Mouse (Mus musculus): ENCODE measurements around the gene Vps51.
A peak's percentile ranks its signal among the peaks of the same experiment; 100 is the strongest.

Vps51 gene

DNA sequence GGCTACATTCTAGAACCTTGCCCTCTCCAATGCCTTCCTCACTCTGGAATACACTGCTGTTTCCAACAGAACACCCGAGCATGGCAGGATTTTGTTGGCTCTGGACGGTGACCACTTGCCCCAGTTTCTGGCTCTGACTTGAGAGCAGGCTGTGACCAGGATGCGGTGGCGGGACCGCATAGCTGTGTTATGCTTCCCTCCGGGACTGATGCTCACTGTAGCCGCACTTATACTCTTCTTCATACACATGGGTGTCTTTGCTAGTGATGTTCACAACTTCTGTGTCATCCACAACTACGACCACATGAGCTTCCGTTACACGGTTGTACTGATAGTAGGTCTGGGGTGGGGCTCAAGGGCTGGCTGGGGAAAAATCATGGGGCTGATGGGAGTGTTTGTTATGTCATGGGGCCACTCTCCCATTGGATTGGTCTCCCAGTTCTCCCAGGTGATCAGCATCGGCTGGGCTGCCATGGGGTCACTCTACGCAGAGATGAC, 3.0 kb upstream of the Vps51 start, which contains the start of gene Tmem262:
Gene Tmem262 (plus strand): TSS at position 51 of the 498 bp plus-strand sequence.
- no peak for DNase-seq

DNA sequence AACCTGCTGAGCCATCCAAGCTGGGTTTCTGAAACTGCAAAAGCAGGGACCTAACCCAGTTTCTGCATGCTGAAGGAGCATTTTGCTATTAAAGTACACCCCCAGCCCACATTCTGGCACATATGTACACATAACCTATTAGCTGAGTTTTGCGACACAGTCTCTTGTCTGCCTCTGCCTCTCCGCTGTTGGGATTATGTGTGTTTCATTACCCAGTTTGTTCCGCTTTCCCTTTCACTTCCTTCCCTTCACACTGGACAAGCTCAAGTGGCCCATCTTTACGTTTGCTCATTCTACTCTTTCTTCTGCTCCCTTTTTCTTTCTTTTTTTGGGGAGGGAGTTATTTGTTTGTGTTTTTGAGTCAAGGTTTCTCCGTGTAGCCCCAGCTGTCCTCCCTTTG, 3.1 kb downstream of the Vps51 start:
- DNase-seq = no peak

DNA sequence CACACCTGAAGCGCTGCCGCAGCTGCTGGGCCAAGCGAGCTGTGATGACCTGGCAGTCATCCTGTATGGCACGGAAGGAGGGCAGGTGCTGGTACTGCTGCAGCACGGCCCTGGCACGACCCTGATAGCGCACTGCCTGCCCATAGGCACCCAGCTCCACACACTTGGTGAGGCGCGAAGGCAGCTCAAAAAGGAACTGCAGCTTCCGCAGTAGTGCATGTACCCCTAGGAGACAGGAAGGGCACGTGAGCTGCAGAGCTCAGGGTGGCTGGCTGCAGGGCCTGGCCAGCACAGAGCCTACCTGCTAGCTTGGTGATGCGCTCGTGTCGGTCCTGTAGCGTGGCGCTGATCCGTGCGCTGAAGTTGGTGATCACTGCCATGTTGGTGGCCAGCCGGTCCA, 5.8 kb downstream of the Vps51 start:
- no peak for DNase-seq

DNA sequence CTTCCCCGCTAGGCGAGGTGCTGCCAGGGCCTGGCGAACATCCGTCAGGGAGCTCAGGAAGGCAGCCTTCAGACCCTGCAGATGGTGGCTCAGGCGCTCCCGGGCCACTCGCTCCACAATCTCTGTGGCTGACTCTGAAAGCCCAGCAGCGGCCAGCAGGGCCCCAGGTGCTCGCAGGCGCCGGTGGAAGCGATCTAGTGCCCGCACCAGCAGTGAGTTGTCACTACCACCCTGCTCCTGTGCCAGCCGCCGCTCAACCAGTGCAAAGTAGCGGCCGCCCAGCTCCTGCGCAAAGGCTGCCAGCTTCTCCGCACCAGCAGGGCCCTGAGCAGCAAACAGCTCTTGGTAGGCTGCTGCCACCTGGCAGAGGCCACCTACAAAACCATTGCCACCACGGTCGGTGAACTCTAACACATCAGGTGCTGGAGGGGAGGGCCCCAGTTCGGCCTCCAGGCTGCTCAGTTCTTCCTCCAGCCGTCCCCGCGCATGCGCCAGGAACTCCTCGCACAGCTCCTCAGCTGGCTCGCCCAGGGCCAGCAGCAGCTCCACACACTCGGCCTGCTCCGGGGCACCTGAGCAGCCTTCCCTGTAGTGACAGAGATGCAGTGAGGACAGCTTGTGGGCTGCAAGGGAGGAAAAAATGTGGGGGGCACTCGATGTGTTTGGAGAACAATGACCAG, 6.3 kb downstream of the Vps51 start:
- DNase-seq = no peak

DNA sequence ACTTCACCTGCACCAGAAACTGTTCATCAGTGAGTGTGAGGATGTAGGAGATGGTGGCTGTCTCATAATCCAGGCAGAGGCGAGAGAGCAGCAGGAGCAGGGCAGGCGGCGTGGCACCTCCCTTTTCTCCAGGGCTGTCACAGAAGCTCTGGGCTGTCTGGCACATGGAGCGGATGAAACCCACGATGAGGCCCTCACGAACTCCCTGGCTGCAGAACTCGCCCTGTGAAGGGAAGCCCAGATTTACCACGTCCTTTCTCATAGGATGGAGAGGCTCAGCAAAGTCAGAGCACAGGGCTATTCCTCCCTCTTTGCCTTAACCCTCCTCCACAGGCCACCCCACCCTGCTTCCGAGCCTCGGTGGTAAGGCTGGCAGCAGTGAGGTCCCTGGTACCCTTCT, 7.2 kb downstream of the Vps51 start:
- DNase-seq = no peak

DNA sequence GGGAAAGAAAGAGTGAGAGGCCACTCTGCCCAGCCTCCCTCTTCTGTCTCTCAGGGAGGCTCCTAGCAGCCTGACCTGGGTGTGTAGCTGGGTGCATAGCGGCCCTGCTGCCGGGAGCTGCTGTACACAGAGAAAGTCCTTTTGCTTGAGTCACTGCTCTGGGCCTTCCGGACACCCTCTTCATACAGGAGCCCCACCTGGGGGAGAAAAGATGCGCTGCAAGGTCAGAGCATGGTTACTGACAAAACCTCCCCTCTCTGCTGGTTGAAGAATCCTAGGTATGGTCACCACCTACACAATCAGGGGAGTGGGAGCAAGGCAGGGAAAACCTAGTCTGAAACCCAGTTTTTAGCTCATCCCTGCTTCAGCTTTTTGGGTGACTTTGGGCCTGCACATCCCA, 8.1 kb downstream of the Vps51 start:
- no peak for DNase-seq

DNA sequence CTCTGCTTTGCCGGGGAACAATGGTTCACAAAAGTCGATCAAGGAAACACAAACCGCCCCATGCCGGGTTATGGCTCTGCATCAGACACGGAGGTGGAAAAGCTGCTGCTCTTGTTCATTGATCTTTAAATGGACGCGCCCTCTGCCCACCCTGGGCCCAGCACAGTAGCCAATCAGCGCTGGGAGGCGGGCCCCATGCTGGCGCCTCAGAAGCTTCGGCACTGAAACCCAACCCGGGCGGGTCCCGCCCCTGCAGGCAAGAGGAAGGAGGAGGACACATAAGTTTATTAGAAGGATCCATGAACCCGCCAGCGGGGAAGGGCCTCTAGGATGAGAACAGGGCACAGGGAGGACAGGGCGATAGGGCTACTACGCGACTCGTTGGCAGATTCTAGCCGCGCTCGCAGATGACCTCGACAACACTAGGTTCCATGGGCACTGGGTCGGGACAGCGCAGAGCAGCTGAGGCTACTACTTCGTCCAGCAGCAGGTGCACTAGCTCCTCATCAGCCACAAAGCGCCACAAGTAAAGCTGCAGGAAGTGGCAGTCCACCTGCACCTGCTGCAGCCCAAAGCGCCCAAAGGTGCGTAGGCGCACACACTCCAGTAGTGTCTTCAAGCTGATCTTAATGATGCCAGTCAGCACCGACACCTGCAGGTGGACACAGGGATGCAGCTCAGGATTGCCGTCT, 9.2 kb downstream of the Vps51 start, which contains the start of gene Tm7sf2:
Gene Tm7sf2 (minus strand): TSS at position 650 of the 692 bp plus-strand sequence.
- DNase-seq = peak; percentile 94 to 97

DNA sequence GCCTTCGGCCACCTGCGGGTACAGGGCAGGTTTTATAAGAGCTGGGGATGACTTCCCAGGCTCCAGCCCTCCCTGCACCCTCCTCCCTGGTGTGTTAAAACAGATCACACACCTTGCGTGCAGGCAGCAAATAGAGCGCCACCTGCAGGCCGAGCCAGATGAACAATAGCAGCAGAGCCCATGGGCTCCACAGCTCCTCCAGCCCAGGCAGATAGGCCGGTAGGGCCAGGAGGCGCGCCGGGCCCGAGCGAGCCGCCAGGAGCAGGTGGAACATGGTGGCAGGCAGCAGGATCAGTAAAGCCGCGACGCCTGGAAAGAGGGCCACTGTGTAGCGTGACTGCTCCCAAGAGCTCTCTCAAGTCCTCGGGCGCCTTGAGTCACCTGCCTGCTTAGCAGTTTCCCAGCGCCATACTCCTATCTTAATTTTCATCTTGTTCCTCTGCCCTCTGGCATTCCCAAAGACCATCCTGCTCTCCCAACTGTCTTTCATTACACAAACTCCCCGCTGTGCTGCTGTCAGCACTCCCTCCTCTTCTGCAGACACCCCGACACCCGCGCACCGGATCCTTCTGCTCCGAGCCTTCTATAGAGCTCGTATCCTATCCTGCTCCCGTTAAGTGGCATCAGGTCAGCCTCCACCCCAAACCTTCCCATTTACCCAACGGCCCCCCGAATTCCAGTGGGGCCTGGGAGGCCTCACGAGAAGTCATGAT, 9.9 kb downstream of the Vps51 start:
- DNase-seq = peak; percentile 89 to 90

DNA sequence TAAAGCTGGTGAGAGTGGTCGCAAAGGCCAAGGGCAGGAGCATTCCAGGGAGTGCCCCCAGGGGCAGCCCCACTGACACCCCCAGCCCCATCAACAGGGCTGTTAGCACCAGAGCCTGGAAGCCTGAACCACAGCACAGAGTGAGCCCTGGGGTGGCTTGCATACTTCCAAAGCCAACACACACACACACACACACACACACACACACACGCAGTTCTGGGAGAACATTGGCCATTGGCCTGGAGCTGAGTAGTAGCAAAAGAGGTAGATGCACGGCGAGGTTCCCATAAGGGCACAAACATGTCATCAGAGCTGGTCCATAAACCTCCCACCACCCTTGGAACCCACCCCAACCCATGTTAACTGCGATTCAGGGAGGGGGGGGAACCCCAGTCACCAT, 10.5 kb downstream of the Vps51 start:
- peak in 1 of 2 experiments; percentile 44 for DNase-seq

DNA sequence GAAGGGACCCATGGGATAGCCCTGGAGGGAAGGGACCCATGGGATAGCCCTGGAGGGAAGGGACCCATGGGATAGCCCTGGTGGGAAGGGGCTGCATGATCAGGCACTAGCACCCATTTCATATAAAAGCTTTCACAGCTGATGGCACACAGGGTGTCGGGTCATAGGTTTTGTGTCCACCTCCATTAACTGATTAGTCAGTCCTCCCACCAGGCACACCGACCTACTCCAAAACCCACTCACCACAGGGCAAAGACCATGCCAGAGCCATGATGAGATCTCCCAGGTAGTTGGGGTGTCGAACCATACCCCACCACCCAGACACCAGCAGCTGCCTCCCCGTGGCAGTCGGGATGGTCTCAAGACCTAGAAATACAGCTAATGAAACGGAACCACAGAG, 13.9 kb downstream of the Vps51 start:
- DNase-seq = peak in 1 of 2 experiments; percentile 30

DNA sequence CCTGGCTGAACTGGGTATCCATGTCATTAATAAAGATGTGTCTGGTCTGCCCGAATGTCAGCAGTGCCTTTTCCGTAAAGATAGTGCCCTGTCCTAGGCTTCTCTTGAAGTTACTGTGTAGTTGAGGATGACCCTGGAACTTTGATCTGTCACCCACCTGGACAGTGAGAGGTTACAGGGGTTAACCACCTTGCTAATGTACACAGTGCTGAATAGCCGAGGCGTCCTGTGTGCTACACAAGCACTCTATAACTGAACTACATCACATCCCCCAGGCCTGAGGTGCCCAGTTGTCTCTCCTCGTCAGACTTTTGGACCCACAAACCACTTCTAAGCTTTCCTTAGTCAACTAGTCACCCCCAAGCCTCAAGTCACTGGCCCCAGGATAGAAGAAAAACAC, 14.6 kb downstream of the Vps51 start:
- DNase-seq = peak in 1 of 2 experiments; percentile 37

DNA sequence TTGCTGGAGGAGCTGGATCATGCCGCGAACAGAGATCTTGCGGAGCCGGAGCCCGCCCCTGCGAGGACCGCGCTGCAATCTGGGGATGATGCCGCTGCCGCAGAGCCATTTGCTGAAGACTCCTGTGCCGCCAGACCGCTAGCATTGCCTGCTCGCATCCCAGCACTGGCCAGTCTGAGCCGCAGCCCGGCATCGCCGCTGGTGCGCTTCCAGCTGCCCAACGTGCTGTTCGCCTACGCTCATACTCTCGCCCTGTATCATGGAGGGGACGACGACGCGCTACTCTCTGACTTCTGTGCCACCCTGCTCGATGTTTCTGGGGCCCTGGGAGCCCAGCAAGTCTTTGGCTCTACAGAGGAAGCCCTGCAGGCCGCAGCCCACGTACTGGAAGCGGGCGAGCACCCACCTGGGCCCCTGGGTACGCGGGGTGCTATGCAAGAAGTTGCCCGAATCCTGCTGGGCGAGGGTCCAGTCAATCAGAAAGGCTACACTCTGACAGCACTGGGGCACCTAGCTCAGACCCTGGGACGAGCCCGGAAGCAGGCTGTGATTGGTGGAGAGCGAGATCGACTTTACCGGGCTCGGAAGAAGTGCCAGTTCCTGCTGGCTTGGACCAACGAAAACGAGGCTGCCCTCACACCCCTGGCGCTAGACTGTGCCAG, 15.3 kb downstream of the Vps51 start:
- peak; percentile 52 to 80 for DNase-seq

DNA sequence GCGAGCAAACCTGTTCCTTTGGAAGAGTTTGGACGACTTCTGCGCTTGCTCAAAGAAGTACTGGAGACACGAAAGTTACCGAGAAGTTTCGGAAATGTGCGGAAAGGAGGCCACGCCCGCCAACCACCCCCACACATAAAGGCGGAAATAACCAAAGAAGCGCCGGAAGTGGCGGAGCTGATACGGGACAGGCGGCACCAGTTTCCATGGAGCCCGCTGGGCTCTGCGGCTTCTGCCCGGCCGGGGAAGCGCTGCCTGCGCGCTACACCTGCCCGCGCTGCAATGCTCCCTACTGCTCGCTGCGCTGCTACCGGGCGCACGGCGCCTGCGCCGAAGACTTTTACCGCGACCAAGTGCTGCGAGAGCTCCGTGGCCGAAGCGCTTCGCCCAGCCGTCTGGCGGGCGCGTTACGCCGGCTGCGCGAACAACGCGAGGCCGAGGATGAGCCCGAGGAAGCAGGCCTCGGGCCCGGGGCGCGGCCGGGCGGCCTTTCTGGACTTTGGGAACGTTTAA, 16.0 kb downstream of the Vps51 start, which contains the start of gene Znhit2:
Gene Znhit2 (plus strand): TSS at position 172 of the 513 bp plus-strand sequence.
- peak; percentile 97 for DNase-seq

DNA sequence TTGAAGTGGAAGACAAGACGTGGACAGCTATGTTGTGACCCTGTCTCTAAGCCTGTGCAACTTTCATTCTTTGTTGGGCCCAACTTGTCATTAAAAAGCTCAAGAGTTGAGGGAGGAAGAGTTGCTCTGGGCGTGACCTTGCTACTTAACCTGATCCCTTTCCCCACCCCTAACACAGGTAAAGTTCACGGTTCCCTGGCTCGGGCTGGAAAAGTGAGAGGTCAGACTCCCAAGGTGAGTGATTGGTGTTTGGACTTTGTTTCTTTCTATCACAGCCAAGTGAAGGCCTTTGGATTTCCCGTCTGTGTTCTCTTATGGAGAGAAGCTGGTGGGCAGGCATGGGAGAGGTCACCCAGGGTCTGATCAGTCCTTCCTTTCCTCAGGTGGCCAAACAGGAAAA, 18.1 kb downstream of the Vps51 start:
- peak in 1 of 2 experiments; percentile 53 for DNase-seq

DNA sequence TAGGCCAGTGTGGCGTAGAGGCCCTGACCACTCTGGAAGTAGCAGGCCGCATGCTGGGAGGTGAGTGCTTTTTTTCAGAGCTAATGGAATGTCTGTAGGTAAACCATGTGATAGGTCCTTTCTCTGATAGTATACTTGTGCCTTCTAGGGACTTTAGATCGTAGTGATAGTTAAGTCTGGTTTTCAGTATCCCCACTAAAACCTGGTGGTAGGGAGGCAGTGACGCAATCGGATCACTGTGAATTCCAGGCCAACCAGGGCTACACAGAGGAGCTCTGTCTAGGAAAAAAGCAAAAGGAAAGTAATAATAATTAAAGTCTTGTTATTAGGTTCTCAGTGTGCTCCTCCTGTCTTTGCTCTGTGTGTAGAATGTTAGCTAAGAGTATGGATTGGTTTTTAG, 18.5 kb downstream of the Vps51 start:
- DNase-seq = no peak

DNA sequence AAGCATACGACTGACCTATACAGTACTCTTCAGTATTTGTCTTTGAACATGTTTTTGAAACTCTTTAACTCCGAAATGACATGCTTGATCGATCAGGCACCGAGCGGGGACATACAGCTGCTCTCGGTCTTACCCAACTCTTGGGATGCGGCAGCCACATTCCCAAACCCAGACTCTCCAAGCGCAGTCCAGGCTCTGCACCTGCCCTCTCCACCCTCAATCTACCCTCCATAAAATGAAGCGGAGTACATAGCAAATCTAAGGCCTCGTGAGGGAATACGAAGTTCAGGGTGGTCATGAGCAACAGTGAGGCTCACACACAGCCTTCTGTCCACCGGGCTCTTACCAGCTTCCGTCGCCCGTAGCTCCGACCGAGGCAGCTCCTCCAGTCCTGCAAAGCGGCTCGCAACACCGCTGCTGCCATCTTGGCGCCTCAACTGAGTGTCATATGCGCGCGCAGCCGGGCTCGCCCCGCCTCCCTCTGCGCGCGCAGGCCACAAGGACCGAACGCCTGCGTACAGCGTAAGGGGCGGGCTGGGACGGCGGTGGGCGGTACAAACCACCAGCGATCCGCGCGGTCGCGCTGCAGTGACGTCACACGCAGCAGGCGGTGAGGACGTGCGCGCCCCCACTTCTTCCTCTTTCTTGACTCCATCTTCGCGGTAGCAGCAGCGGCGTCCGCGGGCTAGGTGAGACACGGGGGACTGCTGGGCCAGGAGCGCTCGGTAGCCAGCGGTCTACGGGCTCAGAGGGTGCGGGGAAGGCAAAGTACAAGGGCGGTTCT, 19.5 kb downstream of the Vps51 start, which contains the start of the genes Mrpl49 and Fau:
Gene Mrpl49 (minus strand): TSS at position 473 of the 784 bp plus-strand sequence.
Gene Fau (plus strand): TSS at position 532 of the 784 bp plus-strand sequence.
- peak; percentile 99 to 100 for DNase-seq

DNA sequence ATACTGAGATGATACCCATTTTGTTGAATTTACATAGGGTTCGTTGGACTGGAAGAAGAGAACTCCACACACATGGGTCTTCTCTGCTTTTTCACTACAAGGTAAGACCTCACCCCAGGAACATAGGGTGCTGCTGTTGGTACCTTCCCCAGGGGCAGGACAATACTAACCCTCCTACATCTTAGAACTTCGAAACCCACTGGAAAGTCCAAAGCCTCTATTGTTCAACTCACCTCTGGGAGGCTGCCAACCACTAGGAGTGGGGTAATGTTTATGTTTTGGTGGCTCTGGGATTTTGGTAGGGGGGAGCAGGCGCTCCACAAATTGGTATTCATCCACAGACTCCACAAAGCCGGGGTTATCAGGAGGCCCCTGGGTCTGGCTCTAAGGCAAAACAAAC, 20.3 kb downstream of the Vps51 start:
- DNase-seq = peak in 1 of 2 experiments; percentile 36

DNA sequence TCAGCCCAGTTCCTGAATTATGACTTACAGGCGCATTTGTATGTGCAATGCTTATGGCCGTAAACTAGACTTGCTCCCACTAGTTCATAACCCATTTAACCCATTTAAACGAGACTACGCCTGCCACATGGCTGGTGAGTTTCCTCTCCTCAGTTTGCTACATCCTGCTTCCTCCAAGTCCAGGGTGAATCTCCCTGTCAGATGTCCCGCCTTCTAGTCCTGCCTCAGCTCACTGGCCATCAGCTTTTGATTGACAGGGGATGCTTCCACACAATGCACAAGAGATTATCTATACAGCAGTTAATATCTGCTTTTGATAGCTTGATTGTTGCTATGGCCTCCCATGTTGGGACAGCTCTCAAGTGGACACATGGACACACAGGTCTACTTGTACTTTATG, 22.7 kb downstream of the Vps51 start:
- no peak for DNase-seq

DNA sequence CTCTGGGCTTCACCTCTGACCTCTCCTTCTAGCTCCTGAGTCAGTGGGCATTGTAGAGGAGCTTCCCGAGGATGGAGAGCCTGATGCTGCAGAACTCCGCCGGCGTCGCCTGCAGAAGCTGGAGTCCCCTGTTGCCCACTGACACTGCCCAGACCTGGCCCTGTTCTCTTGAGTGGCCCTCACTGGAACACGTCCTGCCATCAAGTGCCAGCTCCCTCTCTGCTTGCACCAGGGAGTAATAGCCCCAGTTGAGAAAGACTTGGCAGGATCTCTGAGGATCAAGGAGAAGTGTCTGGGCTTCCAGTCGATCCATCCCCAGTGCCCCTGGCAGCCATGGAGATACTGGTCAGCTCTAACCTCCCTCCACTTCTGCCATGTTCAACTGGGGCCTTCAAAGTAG, 24.5 kb downstream of the Vps51 start:
- no peak for DNase-seq

DNA sequence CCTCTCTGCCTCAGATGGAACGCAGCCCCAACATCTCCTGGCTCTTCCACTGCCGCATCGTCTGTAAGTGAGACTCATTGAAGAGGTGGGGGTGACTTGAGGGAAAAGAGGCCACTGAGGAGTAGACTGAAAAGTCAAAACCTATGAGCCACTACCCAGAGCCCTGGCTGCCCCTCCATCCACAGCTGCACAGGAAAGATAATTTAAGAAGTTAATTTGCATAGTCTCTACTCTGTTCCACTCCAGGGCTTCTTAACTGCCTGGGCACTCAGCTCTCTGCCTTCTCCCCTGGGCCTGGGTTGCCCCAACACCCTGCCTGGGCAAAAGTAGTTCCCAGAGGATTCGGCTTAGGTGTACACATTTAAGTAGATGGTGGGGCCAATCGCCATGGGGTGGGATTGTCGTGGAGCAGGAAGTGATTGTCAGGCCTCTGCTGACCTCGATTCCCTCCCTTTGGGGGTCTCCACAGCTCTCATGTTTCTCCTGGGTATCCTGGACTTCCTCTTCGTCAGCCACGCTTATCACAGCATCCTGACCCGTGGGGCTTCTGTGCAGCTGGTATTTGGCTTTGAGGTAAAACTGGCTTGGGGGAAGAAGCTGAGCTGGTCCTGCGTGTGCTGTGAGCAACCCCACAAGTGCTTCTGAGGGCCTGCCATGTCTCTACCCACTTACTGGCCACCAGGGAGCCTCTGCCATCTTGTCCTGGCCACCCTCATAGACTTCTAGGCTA, 28.2 kb downstream of the Vps51 start:
- DNase-seq = no peak

DNA sequence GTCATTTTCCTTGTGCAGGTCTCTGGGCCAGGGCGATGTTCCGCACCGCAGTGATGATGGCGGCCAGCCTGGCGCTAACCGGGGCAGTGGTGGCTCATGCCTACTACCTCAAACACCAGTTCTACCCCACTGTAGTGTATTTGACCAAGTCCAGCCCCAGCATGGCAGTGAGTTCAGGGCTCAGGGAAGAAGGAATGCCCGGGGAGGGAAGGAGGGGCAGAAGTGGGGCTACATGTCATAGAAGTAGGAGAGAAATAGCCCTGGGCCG, 29.2 kb downstream of the Vps51 start:
- no peak for DNase-seq

Measured in kidney, postnatal 25 days (tissue).